Mouse (Mus musculus): ENCODE results near the gene Lipm.

GRCm38 (mm10) chr19:34151909-34152308 lies 51.2 kb downstream of the Lipm start:
- no peak for TF ChIP-seq HCFC1 (IDR thresholded peaks at IDR 0.05; ENCODE audit: borderline replicate concordance, insufficient read depth, low read length)
- TF ChIP-seq ZNF384 (IDR thresholded peaks at IDR 0.05; ENCODE audit: low read depth, low read length): no peak
- TF ChIP-seq CHD2 (IDR thresholded peaks at IDR 0.05; ENCODE audit: low read depth, low read length): no peak

Measured in ES-E14 (cell line).